Mouse (Mus musculus) lung, embryonic 16.5 days (tissue): ENCODE data around the gene Upf3a. TPM values are rescaled to one million over a fixed set of nuclear protein-coding genes. Genes with fewer than 3 reads are reported as not detected.

Experiments
- ATAC-seq: fragments of 200-750 bp; cut with Nextera tagmentation; 2 replicates; pipeline ENCODE4 v1.8.0; 2017; ENCODE audit warnings: low read depth, mild to moderate bottlenecking, moderate library complexity
- H3K27ac ChIP-seq: fragments of 300-500 bp; sonication (generic); 2 replicates; pipeline ENCODE4 v1.5.1; 2014; ENCODE audit warnings: mild to moderate bottlenecking, control low read depth, low read length
- H3K27me3 ChIP-seq: fragments of 300-500 bp; sonication (generic); 2 replicates; pipeline ENCODE4 v1.6.1; 2014; ENCODE audit warnings: low read depth, low read length, mixed read lengths; ENCODE audit not compliant: control insufficient read depth, insufficient read depth
- H3K36me3 ChIP-seq: fragments of 300-500 bp; sonication (generic); 2 replicates; pipeline ENCODE4 v1.6.1; 2014; ENCODE audit warnings: low read length; ENCODE audit not compliant: control insufficient read depth, insufficient read depth
- H3K4me1 ChIP-seq: fragments of 300-500 bp; sonication (generic); replicated peaks from 2 replicates; pipeline ENCODE4 v1.6.1; 2014; ENCODE audit warnings: low read length, mixed read lengths; ENCODE audit not compliant: control insufficient read depth, insufficient read depth
- H3K4me2 ChIP-seq: fragments of 300-500 bp; sonication (generic); 2 replicates; pipeline ENCODE4 v1.6.1; 2014; ENCODE audit warnings: low read depth, low read length, control low read depth
- H3K4me3 ChIP-seq: fragments of 300-500 bp; sonication (generic); 2 replicates; pipeline ENCODE4 v1.5.1; 2014; ENCODE audit warnings: mild to moderate bottlenecking, low read length, control low read depth
- H3K9ac ChIP-seq: fragments of 300-500 bp; sonication (generic); 2 replicates; pipeline ENCODE4 v1.6.1; 2014; ENCODE audit warnings: low read length, control low read depth
- H3K9me3 ChIP-seq: fragments of 300-500 bp; sonication (generic); 2 replicates; pipeline ENCODE4 v1.6.1; 2016; ENCODE audit warnings: low read length; ENCODE audit not compliant: control insufficient read depth
- WGBS: fragments of 180-500 bp; shearing (Covaris S2); extraction: QIAGEN DNeasy Blood & Tissue Kit; methylation state at CpG from one replicate; pipeline ENCODE4 v1.1.7; 2014; 5-methylcytosine and 5-hydroxymethylcytosine counted together
- polyA plus RNA-seq: library from polyadenylated mRNA; unstranded; fragments of >200 nt; fragmentation: Nextera tagmentation; extraction: Ambion mirVana; gene quantifications from 2 replicates; pipeline ENCODE4 v1.2.1, GENCODE M21; 2015

The Upf3a gene
- polyA plus RNA-seq, 1 experiment from 2014 or later: 43.7 TPM

DNA sequence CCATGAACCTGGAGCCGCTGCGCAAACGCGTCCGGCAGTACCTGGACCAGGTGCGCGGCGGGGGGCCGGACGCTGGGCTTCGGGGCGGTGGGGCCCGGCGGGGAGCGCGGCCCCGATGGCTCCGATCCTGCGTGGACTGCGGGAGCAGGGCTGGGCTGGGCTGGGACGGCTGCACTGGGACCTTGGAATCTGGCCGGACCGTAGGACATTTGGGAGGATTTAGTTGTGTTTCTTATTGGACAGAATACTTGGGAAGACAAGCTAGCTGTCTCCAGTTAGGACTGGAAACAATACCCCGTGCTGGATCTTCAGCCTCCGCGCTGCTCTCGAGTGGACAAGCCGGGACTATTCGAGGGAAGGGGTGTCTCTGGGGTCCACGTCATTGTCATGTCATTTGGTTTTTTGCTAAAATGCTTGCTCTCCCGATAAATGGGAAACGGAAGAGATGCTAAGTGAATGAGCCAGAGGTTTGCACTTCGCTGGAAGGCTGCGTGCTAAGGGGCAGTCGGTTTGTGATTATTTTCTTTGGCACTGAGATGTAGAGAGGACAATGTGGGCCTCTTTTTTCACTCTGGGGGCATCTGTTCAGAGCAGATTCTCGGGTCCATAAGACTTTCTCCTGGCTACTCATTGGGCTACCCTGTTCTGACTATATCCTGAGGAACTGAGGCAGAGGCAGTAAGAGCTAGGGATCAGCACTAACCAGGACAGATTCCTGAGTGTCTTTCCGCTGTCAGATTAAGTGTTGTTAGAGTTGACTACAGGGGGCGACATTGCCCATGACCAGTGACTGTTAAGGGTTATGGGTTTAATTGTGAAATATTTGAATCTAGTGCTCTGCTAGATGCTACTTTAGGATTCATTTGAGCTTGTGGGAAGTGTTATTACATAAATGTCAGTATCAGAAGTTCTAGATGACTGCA, 27.3 kb upstream of the Upf3a start:
- peak overlapping the region; percentile 69 for H3K4me2 ChIP-seq
- peak; percentile 47 for ATAC-seq
- H3K9ac ChIP-seq: peak overlapping the region; percentile 96
- H3K9me3 ChIP-seq: no peaks in the 10 kb centered on the region
- peak overlapping the region; percentile 92 for H3K27ac ChIP-seq
- WGBS: under 1% methylated on average over 38 of the region's 38 CpGs
- H3K4me3 ChIP-seq: peak overlapping the region; percentile 96
- no peaks in the 10 kb centered on the region for H3K27me3 ChIP-seq
- peaks cover 15% of the 10 kb centered on the region for H3K4me1 ChIP-seq
- H3K36me3 ChIP-seq: peaks cover 17% of the 10 kb centered on the region

DNA sequence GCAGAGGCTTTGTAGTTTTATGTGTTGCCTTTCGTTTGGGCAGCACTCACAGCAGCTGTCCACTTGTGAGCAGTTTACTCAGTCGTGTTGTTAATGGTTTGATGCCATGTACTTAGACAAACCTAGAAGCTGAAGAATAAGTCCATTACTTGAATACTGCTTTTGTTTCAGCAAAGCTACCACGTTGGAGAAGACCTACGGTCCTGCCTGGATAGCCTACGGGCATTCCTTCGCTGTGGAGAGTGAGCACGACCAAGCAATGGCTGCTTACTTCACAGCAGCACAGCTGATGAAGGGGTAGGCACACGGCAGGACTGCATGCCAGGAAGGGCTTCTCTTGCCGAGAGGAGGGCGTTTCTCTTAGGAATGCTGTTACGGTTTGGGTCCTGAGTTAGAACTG, 16.2 kb upstream of the Upf3a start:
- Histone ChIP-seq H3K9me3 (no peaks in the 10 kb centered on the region), H3K9ac (no peak overlapping the region), H3K36me3 (peaks cover 82% of the 10 kb centered on the region), H3K4me3 (no peak overlapping the region), H3K27me3 (no peaks in the 10 kb centered on the region), H3K4me2 (no peak overlapping the region), H3K4me1 (no peaks in the 10 kb centered on the region), H3K27ac (no peak overlapping the region)
- no peak for ATAC-seq
- WGBS: 84% methylated on average over 11 of the region's 11 CpGs

DNA sequence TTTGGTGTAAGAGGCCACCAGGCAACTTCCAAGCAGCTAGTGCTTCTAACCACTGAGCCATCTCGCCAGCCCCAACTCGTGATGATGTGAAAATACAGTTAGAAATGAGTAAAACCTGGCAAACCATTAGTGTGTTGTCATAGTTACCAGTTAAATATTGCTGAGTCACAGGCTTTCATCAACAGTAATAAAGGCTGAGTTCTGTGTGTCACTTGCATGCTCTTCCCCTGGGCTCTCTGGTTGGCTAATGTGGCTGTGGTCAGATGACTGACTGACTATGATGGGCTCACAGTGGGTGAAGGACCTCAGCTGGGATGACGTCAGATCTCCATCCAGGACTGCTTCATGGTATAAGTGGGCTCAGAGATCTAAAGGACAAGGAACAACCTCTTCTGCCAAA, 4.9 kb upstream of the Upf3a start:
- Histone ChIP-seq H3K27ac (no peak overlapping the region), H3K9me3 (no peaks in the 10 kb centered on the region), H3K4me2 (no peak overlapping the region), H3K4me1 (peaks cover 7% of the 10 kb centered on the region; the same call in 1 of the 2 replicates), H3K27me3 (no peaks in the 10 kb centered on the region), H3K4me3 (no peak overlapping the region), H3K36me3 (peaks cover 48% of the 10 kb centered on the region), H3K9ac (no peak overlapping the region)
- WGBS: 72% methylated on average over 3 of the region's 3 CpGs
- ATAC-seq: no peak

DNA sequence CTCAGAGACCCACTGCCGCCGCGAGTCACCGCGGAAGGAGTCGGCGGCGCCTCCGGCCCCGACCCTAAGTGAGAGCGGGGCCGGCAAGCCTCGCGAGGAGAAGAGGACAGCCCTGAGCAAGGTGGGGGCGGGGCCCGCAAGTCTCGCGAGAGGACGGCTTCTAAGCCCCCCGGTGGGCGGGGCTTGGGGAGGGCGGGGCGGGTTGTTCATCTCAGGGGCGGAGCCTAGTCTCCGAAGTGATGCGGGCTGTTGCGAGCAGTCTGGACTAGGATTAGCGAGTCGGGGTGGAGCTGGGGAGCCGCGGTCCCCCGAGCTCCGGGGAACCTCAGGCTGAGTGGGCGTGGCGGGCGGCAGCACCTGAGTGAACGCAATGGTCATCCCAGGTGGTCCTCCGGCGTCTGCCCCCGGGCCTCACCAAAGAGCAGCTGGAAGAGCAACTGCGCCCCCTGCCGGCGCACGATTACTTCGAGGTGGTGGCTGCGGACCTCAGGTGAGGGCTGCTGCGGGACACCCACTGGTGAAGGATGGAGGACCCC, 417 bp downstream of the Upf3a start:
- Histone ChIP-seq H3K9ac (peak overlapping the region; percentile 99), H3K4me3 (peak overlapping the region; percentile 85), H3K27ac (peak overlapping the region; percentile 98), H3K9me3 (no peaks in the 10 kb centered on the region), H3K4me1 (peaks cover 11% of the 10 kb centered on the region), H3K4me2 (peak overlapping the region; percentile 93), H3K27me3 (no peaks in the 10 kb centered on the region), H3K36me3 (peaks cover 19% of the 10 kb centered on the region)
- under 1% methylated on average over 40 of the region's 47 CpGs for WGBS
- peak; percentile 97 for ATAC-seq

DNA sequence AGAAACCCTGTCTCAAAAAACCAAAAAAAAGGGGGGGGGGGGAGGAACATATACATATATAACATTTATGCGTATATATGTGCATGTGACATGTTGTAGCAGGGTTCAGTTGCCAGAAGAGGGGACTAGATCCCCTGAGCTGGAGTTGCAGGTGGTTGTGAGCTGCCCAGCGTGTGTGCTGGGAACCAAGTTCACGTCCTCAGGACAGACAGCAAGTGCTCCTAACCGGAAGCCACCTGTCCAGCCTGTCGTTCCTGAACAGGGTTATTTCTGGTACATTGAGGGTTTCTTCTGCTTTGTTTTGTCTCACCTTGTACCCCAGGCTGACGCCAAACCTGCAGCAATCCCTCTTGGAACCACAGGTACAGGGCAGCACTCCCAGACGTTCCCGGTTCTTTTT, 4.2 kb downstream of the Upf3a start:
- no peaks in the 10 kb centered on the region for H3K27me3 ChIP-seq
- H3K4me3 ChIP-seq: no peak overlapping the region
- H3K36me3 ChIP-seq: peaks cover 23% of the 10 kb centered on the region
- peaks cover 8% of the 10 kb centered on the region for H3K4me1 ChIP-seq
- no peak overlapping the region for H3K27ac ChIP-seq
- no peaks in the 10 kb centered on the region for H3K9me3 ChIP-seq
- ATAC-seq: no peak
- no peak overlapping the region for H3K9ac ChIP-seq
- 88% methylated on average over 8 of the region's 8 CpGs for WGBS
- no peak overlapping the region for H3K4me2 ChIP-seq

DNA sequence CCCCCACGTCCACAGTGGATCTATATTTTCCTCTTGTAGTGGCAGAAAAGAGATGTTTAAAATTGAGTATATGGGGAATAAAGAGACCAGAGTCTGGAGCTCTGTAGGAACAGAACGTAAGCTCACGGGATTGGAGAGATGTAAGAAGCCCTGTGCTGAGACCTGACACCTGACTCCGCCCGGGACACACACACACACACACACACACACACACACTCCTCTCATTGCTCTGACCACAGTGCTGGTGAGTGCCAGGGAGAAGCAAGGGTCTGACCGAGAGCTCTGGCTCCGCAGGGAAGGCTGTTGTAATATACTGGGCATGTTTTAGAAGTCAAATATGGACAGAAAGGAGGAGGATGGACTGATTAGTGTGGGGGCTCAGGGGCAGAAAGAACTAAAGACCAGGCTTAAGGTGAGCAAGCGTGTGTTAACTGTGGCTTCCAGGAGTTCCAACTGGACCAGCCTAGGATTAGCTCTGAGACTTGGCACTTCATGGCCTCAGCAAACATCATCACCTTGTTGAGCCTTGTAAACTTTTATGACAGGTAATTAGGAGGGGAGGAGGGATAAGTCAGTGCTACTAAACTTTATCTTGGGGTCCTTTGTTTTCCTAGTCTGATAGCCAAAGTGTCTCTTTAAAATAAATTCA, 7.8 kb downstream of the Upf3a start:
- Histone ChIP-seq H3K27ac (no peak overlapping the region), H3K9me3 (no peaks in the 10 kb centered on the region), H3K4me2 (no peak overlapping the region), H3K4me3 (no peak overlapping the region), H3K4me1 (no peaks in the 10 kb centered on the region), H3K9ac (no peak overlapping the region), H3K27me3 (no peaks in the 10 kb centered on the region), H3K36me3 (peaks cover 47% of the 10 kb centered on the region)
- no peak for ATAC-seq
- 85% methylated on average over 8 of the region's 8 CpGs for whole genome bisulfite sequencing

GRCm38 (mm10) chr8:13793746-13794101, 8.3 kb downstream of the Upf3a start:
- no peak for ATAC-seq
- Histone ChIP-seq H3K4me1 (no peaks in the 10 kb centered on the region), H3K9ac (no peak overlapping the region), H3K4me3 (no peak overlapping the region), H3K4me2 (no peak overlapping the region), H3K27ac (no peak overlapping the region), H3K9me3 (no peaks in the 10 kb centered on the region), H3K36me3 (peaks cover 51% of the 10 kb centered on the region), H3K27me3 (no peaks in the 10 kb centered on the region)
- WGBS: 91% methylated on average over 11 of the region's 11 CpGs

- Histone ChIP-seq H3K27ac (no peak overlapping the region), H3K27me3 (no peaks in the 10 kb centered on the region), H3K9ac (no peak overlapping the region), H3K9me3 (no peaks in the 10 kb centered on the region), H3K4me1 (peaks cover 3% of the 10 kb centered on the region), H3K4me2 (no peak overlapping the region), H3K4me3 (no peak overlapping the region), H3K36me3 (peaks cover 48% of the 10 kb centered on the region)
- WGBS: 90% methylated on average over 5 of the region's 5 CpGs
- no peak for ATAC-seq
Observed at GRCm38 (mm10) chr8:13797676-13798075, 12.3 kb downstream of the Upf3a start.

- no peak overlapping the region for H3K27ac ChIP-seq
- no peaks in the 10 kb centered on the region for H3K9me3 ChIP-seq
- ATAC-seq: no peak
- no peak overlapping the region for H3K4me2 ChIP-seq
- no peaks in the 10 kb centered on the region for H3K27me3 ChIP-seq
- peaks cover 3% of the 10 kb centered on the region for H3K4me1 ChIP-seq
- no peak overlapping the region for H3K9ac ChIP-seq
- H3K36me3 ChIP-seq: peaks cover 36% of the 10 kb centered on the region
- no peak overlapping the region for H3K4me3 ChIP-seq
- 82% methylated on average over 5 of the region's 5 CpGs for WGBS
Observed at GRCm38 (mm10) chr8:13799566-13799965, 14.2 kb downstream of the Upf3a start.
